Mouse (Mus musculus): ENCODE data around the gene Armc10. TPM values are rescaled to one million over a fixed set of nuclear protein-coding genes. Genes with fewer than 3 reads are reported as not detected.
"Not testable (repeated sequence)": the region's sequence is repeated elsewhere in the genome, so short reads cannot be mapped to it uniquely, and the experiment has no call there.

The Armc10 gene
- 33.5 and 37.2 TPM in 2 replicates for polyA plus RNA-seq (2015; fragmentation: Nextera tagmentation; extraction: Ambion mirVana)

- peak within 1 kb of the TSS; percentile 83 for H3K9ac ChIP-seq
- WGBS: under 1% methylated on average over 40 of the region's 40 CpGs
- peak within 1 kb of the TSS; percentile 91 for H3K27ac ChIP-seq
- H3K36me3 ChIP-seq: 0 out of 2 replicates have a peak, but pooled peaks cover 4% of the 10 kb centered on the region
- peak within 1 kb of the TSS; percentile 84 for H3K4me3 ChIP-seq (replicated peaks)
- H3K4me2 ChIP-seq (replicated peaks): peak within 1 kb of the TSS; percentile 81
- H3K4me1 ChIP-seq (replicated peaks): peaks cover 10% of the 10 kb centered on the region
- H3K27me3 ChIP-seq (replicated peaks): no peaks in the 10 kb centered on the region
- no peaks in the 10 kb centered on the region for H3K9me3 ChIP-seq
- peak; percentile 96 for ATAC-seq
Measured at GRCm38 (mm10) chr5:21645439-21646132, at the start of gene Armc10, which contains the start of gene Fbxl13. Gene Armc10, plus strand, starts transcription at chr5:21645813. Gene Fbxl13, minus strand, starts transcription at chr5:21645634.

- not testable (repeated sequence) for H3K4me2 ChIP-seq (replicated peaks); H3K36me3 ChIP-seq
Measured at GRCm38 (mm10) chr5:21599536-21599935, 46.1 kb upstream of the Armc10 start.

GRCm38 (mm10) chr5:21599961-21600360, 45.7 kb upstream of the Armc10 start:
- Histone ChIP-seq H3K36me3 (no peaks in the 10 kb centered on the region), H3K4me3 (replicated peaks) (no peak overlapping the region), H3K4me1 (replicated peaks) (no peaks in the 10 kb centered on the region), H3K4me2 (replicated peaks) (no peak overlapping the region), H3K9ac (no peak overlapping the region), H3K27ac (no peak overlapping the region), H3K27me3 (replicated peaks) (no peaks in the 10 kb centered on the region), H3K9me3 (no peaks in the 10 kb centered on the region)
- no peak for ATAC-seq
- 90% methylated on average over 4 of the region's 4 CpGs for WGBS

More at GRCm38 (mm10) chr5:21599536-21599935, 46.1 kb upstream of the Armc10 start:
- H3K4me3 ChIP-seq (replicated peaks); H3K9me3 ChIP-seq; H3K27me3 ChIP-seq (replicated peaks); H3K9ac ChIP-seq; H3K4me1 ChIP-seq (replicated peaks); ATAC-seq; H3K27ac ChIP-seq: not testable (repeated sequence)
- WGBS: 56% methylated on average over 2 of the region's 2 CpGs

GRCm38 (mm10) chr5:21605936-21606335, 39.7 kb upstream of the Armc10 start:
- no peaks in the 10 kb centered on the region for H3K27me3 ChIP-seq (replicated peaks)
- no peaks in the 10 kb centered on the region for H3K36me3 ChIP-seq
- ATAC-seq: no peak
- no peak overlapping the region for H3K9ac ChIP-seq
- WGBS: 65% methylated on average over 6 of the region's 6 CpGs
- H3K27ac ChIP-seq: no peak overlapping the region
- no peak overlapping the region for H3K4me2 ChIP-seq (replicated peaks)
- no peak overlapping the region for H3K4me3 ChIP-seq (replicated peaks)
- H3K4me1 ChIP-seq (replicated peaks): no peaks in the 10 kb centered on the region
- no peaks in the 10 kb centered on the region for H3K9me3 ChIP-seq

- no peaks in the 10 kb centered on the region for H3K9me3 ChIP-seq
- no peak for ATAC-seq
- no peaks in the 10 kb centered on the region for H3K4me1 ChIP-seq (replicated peaks)
- no peak overlapping the region for H3K9ac ChIP-seq
- H3K4me2 ChIP-seq (replicated peaks): no peak overlapping the region
- H3K36me3 ChIP-seq: no peaks in the 10 kb centered on the region
- WGBS: 70% methylated on average over 12 of the region's 12 CpGs
- no peak overlapping the region for H3K4me3 ChIP-seq (replicated peaks)
- H3K27me3 ChIP-seq (replicated peaks): no peaks in the 10 kb centered on the region
- no peak overlapping the region for H3K27ac ChIP-seq
Measured at GRCm38 (mm10) chr5:21608311-21609304, 37.0 kb upstream of the Armc10 start.

- ATAC-seq: no peak
- Histone ChIP-seq H3K9ac (no peak overlapping the region), H3K4me1 (replicated peaks) (no peaks in the 10 kb centered on the region), H3K4me3 (replicated peaks) (no peak overlapping the region), H3K9me3 (no peaks in the 10 kb centered on the region), H3K27me3 (replicated peaks) (no peaks in the 10 kb centered on the region), H3K36me3 (no peaks in the 10 kb centered on the region), H3K4me2 (replicated peaks) (no peak overlapping the region), H3K27ac (no peak overlapping the region)
- WGBS: 59% methylated on average over 3 of the region's 3 CpGs
Measured at GRCm38 (mm10) chr5:21610996-21611395, 34.6 kb upstream of the Armc10 start.

GRCm38 (mm10) chr5:21614299-21614698, 31.3 kb upstream of the Armc10 start:
- 96% methylated on average over 11 of the region's 11 CpGs for WGBS
- not testable (repeated sequence) for H3K9ac ChIP-seq; H3K4me2 ChIP-seq (replicated peaks); H3K9me3 ChIP-seq; H3K27ac ChIP-seq; ATAC-seq; H3K4me3 ChIP-seq (replicated peaks); H3K27me3 ChIP-seq (replicated peaks); H3K36me3 ChIP-seq; H3K4me1 ChIP-seq (replicated peaks)

GRCm38 (mm10) chr5:21616450-21617009, 29.1 kb upstream of the Armc10 start:
- H3K36me3 ChIP-seq: no peaks in the 10 kb centered on the region
- H3K4me1 ChIP-seq (replicated peaks): no peaks in the 10 kb centered on the region
- WGBS: 69% methylated on average over 3 of the region's 3 CpGs
- no peak overlapping the region for H3K9ac ChIP-seq
- H3K27ac ChIP-seq: no peak overlapping the region
- no peaks in the 10 kb centered on the region for H3K27me3 ChIP-seq (replicated peaks)
- no peak overlapping the region for H3K4me3 ChIP-seq (replicated peaks)
- H3K9me3 ChIP-seq: no peaks in the 10 kb centered on the region
- no peak for ATAC-seq
- H3K4me2 ChIP-seq (replicated peaks): no peak overlapping the region

- no peak overlapping the region for H3K4me3 ChIP-seq (replicated peaks)
- no peak for ATAC-seq
- H3K9me3 ChIP-seq: no peaks in the 10 kb centered on the region
- H3K4me1 ChIP-seq (replicated peaks): no peaks in the 10 kb centered on the region
- H3K9ac ChIP-seq: no peak overlapping the region
- no peaks in the 10 kb centered on the region for H3K27me3 ChIP-seq (replicated peaks)
- no peak overlapping the region for H3K27ac ChIP-seq
- H3K4me2 ChIP-seq (replicated peaks): no peak overlapping the region
- H3K36me3 ChIP-seq: no peaks in the 10 kb centered on the region
Measured at GRCm38 (mm10) chr5:21625916-21626315, 19.7 kb upstream of the Armc10 start.

GRCm38 (mm10) chr5:21640961-21641360, 4.7 kb upstream of the Armc10 start:
- no peak for ATAC-seq
- H3K9ac ChIP-seq: no peak overlapping the region
- H3K36me3 ChIP-seq: no peaks in the 10 kb centered on the region
- H3K27ac ChIP-seq: no peak overlapping the region
- 2% methylated on average over 1 of the region's 1 CpGs for WGBS
- no peak overlapping the region for H3K4me3 ChIP-seq (replicated peaks)
- no peak overlapping the region for H3K4me2 ChIP-seq (replicated peaks)
- no peaks in the 10 kb centered on the region for H3K27me3 ChIP-seq (replicated peaks)
- H3K9me3 ChIP-seq: no peaks in the 10 kb centered on the region
- H3K4me1 ChIP-seq (replicated peaks): peaks cover 4% of the 10 kb centered on the region

GRCm38 (mm10) chr5:21643606-21644005, 2.0 kb upstream of the Armc10 start:
- Histone ChIP-seq H3K4me2 (replicated peaks) (no peak overlapping the region), H3K4me3 (replicated peaks) (no peak overlapping the region), H3K4me1 (replicated peaks) (peaks cover 10% of the 10 kb centered on the region), H3K9me3 (no peaks in the 10 kb centered on the region), H3K27ac (no peak overlapping the region), H3K36me3 (no peaks in the 10 kb centered on the region), H3K27me3 (replicated peaks) (no peaks in the 10 kb centered on the region), H3K9ac (no peak overlapping the region)
- WGBS: 8% methylated on average over 1 of the region's 1 CpGs
- no peak for ATAC-seq

- Histone ChIP-seq H3K4me2 (replicated peaks) (peak overlapping the region; percentile 81), H3K27ac (no peak overlapping the region), H3K9me3 (no peaks in the 10 kb centered on the region), H3K9ac (no peak overlapping the region), H3K4me1 (replicated peaks) (peaks cover 10% of the 10 kb centered on the region), H3K36me3 (no peaks in the 10 kb centered on the region), H3K4me3 (replicated peaks) (peak overlapping the region; percentile 84), H3K27me3 (replicated peaks) (no peaks in the 10 kb centered on the region)
- 15% methylated on average over 14 of the region's 14 CpGs for WGBS
- ATAC-seq: no peak
Measured at GRCm38 (mm10) chr5:21644891-21645438, 648 bp upstream of the Armc10 start.

Data from intestine, embryonic 15.5 days (tissue).